Mouse (Mus musculus) liver, embryonic 14.5 days (tissue): ENCODE measurements around the gene Ndufaf8. TPM values are rescaled to one million over a fixed set of nuclear protein-coding genes. Genes with fewer than 3 reads are reported as not detected.

ENCODE experiments used
- ATAC-seq: fragments of 200-750 bp; cut with Nextera tagmentation; 2 replicates; pipeline ENCODE4 v1.8.0; 2017; ENCODE audit warnings: moderate number of reproducible peaks, mild to moderate bottlenecking, moderate library complexity; ENCODE audit not compliant: insufficient read depth
- DNase-seq, 3 experiments: peaks; one replicate each; pipeline ENCODE4 v3.0.0-alpha.2; 2012 to 2013; ENCODE audit warnings: low read depth in 3 of 3, low spot score in 3 of 3
- H3K27ac ChIP-seq: fragments of 300-500 bp; sonication (generic); 2 replicates; pipeline ENCODE4 v1.5.1; 2014; ENCODE audit warnings: moderate library complexity, mild to moderate bottlenecking, control low read depth, inconsistent platforms
- H3K27me3 ChIP-seq: fragments of 300-500 bp; sonication (generic); 2 replicates; pipeline ENCODE4 v1.6.1; 2014; ENCODE audit warnings: mild to moderate bottlenecking, low read length, moderate library complexity; ENCODE audit not compliant: control insufficient read depth, insufficient read depth
- H3K36me3 ChIP-seq: fragments of 300-500 bp; sonication (generic); replicated peaks from 2 replicates; pipeline ENCODE4 v1.6.1; 2014; ENCODE audit warnings: low read depth; ENCODE audit not compliant: control insufficient read depth, insufficient read depth
- H3K4me1 ChIP-seq, 2 experiments: fragments of 200-500 bp in 1 of 2; fragments of 300-500 bp in 1 of 2; sonication (generic) in 1 of 2; replicated peaks; 2 replicates each; pipeline ENCODE4 v1.6.1; 2012 to 2014; ENCODE audit warnings: antibody characterized with exemption in 1 of 2, inconsistent platforms in 1 of 2, low read length in 1 of 2; ENCODE audit not compliant: control insufficient read depth in 2 of 2, insufficient read depth in 2 of 2
- H3K4me2 ChIP-seq: fragments of 300-500 bp; sonication (generic); 2 replicates; pipeline ENCODE4 v1.6.1; 2014; ENCODE audit warnings: low read depth, mild to moderate bottlenecking, control low read depth, moderate library complexity
- H3K4me3 ChIP-seq, 2 experiments: fragments of 200-500 bp in 1 of 2; fragments of 300-500 bp in 1 of 2; sonication (generic) in 1 of 2; 2 replicates each; pipeline ENCODE4 v1.5.1; 2012 to 2014; ENCODE audit warnings: low read depth in 2 of 2, low read length in 2 of 2, mild to moderate bottlenecking in 2 of 2, control low read depth in 1 of 2, inconsistent platforms in 1 of 2, moderate library complexity in 1 of 2; ENCODE audit not compliant: insufficient read depth in 1 of 2
- H3K9ac ChIP-seq: fragments of 300-500 bp; sonication (generic); replicated peaks from 2 replicates; pipeline ENCODE4 v1.6.1; 2014; ENCODE audit warnings: mild to moderate bottlenecking, control low read depth, moderate library complexity
- H3K9me3 ChIP-seq: fragments of 300-500 bp; sonication (generic); 2 replicates; pipeline ENCODE4 v1.6.1; 2016; ENCODE audit warnings: low read length, mixed read lengths; ENCODE audit not compliant: control insufficient read depth
- CTCF ChIP-seq: IDR thresholded peaks from 2 replicates; pipeline ENCODE4 v1.5.1; 2016; ENCODE audit warnings: antibody characterized with exemption, low read depth, control low read depth
- EP300 ChIP-seq: IDR thresholded peaks from 2 replicates; pipeline ENCODE4 v1.6.1; 2016; ENCODE audit warnings: antibody characterized with exemption, low read depth
- whole genome bisulfite sequencing: fragments of 180-500 bp; shearing (Covaris S2); extraction: QIAGEN DNeasy Blood & Tissue Kit; methylation state at CpG from one replicate; pipeline ENCODE4 v1.1.7; 2014; ENCODE audit not compliant: insufficient replicate concordance; 5-methylcytosine and 5-hydroxymethylcytosine counted together
- polyA plus RNA-seq, 2 experiments: library from polyadenylated mRNA; depleted of rRNA in 1 of 2; stranded (reverse) in 1 of 2; unstranded in 1 of 2; fragments of >200 nt; fragmentation: Nextera tagmentation in 1 of 2; extraction: Ambion mirVana in 1 of 2; gene quantifications; 2 replicates each; pipeline versions ENCODE4 v1.2.1 to v1.2.3; 2012 to 2014

The Ndufaf8 gene
- polyA plus RNA-seq, 2 experiments: 20.3 to 52.9 TPM

DNA sequence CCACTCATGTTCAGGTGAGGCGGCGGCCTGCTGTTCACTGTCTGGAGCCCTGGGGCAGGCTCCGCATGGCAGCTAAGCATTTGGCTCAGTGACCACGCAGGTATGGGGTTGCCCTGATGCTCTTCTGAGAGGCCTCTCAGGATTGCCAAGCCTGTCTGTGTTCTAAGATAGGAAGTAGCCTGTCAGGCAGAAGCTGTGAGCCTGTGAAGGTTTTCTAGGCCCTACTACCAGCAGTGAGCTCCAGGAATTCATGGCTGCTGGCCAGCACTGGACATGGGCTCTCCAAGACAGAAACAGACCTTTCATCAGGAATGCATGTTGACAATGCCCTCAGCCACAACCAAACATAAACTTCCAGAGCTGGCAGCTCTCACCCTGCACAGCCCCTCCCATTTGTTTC is 13.4 kb downstream of the Ndufaf8 start:
- no peak overlapping the region for H3K4me2 ChIP-seq
- no peak overlapping the region for H3K9ac ChIP-seq
- H3K27ac ChIP-seq: no peak overlapping the region
- ATAC-seq (no peak), DNase-seq (no peak)
- no peak overlapping the region for H3K4me3 ChIP-seq
- no peaks in the 10 kb centered on the region for H3K27me3 ChIP-seq
- no peaks in the 10 kb centered on the region for H3K4me1 ChIP-seq
- TF ChIP-seq CTCF (no peak), EP300 (no peak)
- H3K9me3 ChIP-seq: no peaks in the 10 kb centered on the region
- H3K36me3 ChIP-seq: peaks cover 13% of the 10 kb centered on the region
- WGBS: 81% methylated on average over 4 of the region's 4 CpGs

GRCm38 (mm10) chr11:120114488-120115215 is 15.9 kb downstream of the Ndufaf8 start:
- Histone ChIP-seq H3K27ac (no peak overlapping the region), H3K4me1 (no peaks in the 10 kb centered on the region), H3K4me2 (no peak overlapping the region), H3K9me3 (no peaks in the 10 kb centered on the region), H3K4me3 (no peak overlapping the region), H3K27me3 (no peaks in the 10 kb centered on the region), H3K9ac (no peak overlapping the region), H3K36me3 (peaks cover 10% of the 10 kb centered on the region)
- no peak for ATAC-seq
- 82% methylated on average over 21 of the region's 21 CpGs for WGBS
- DNase-seq: no peak
- TF ChIP-seq EP300: no peak
- TF ChIP-seq CTCF: no peak

DNA sequence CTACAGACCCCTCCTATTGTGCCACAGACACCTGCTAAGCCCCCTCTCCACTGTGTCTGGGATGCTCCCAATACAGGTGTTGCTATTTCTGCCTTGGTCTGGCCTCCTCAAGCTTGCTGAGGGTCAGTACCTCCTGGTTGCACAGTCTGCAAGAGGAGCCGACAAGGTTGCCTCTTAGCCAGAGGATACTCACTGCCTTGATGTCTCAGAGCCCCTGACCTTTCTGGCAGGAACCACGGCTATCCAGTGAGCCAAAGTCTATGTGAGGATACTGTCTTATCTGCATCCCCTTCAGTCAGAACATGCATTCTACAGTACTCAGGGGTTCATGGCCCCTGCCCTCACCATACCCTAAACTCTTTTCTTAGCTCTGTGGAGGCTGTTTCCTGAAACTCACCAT is 18.9 kb downstream of the Ndufaf8 start:
- no peak for DNase-seq
- Histone ChIP-seq H3K4me2 (no peak overlapping the region), H3K4me1 (no peaks in the 10 kb centered on the region), H3K4me3 (no peak overlapping the region), H3K27me3 (no peaks in the 10 kb centered on the region), H3K9ac (no peak overlapping the region), H3K27ac (no peak overlapping the region), H3K9me3 (no peaks in the 10 kb centered on the region), H3K36me3 (peaks cover 5% of the 10 kb centered on the region; the same call in 1 of the 2 replicates)
- TF ChIP-seq CTCF (no peak), EP300 (no peak)
- WGBS: 67% methylated on average over 2 of the region's 2 CpGs
- ATAC-seq: no peak

DNA sequence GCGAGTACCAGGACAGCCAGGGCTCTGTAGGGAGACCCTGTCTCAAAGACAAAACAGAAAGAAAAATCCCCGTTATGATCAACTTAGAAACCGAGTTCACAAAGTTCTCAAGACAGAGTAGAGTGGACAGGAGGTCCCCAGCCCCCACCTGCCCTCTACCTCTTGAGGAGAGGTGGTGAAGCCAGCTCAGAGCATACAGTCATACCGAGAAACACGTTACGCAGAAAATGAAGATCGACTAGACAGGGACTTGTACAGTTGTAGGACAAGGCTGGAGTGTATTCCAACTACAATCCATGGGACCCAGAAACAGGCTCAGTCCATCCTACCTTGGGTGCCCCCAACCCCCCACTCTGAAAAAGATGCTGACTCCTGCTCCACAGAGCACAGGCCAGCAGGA is 20.4 kb downstream of the Ndufaf8 start:
- no peak for DNase-seq
- no peak for TF ChIP-seq CTCF
- no peak for TF ChIP-seq EP300
- Histone ChIP-seq H3K9ac (no peak overlapping the region), H3K36me3 (peaks cover 5% of the 10 kb centered on the region; the same call in 1 of the 2 replicates), H3K4me2 (no peak overlapping the region), H3K9me3 (no peaks in the 10 kb centered on the region), H3K27me3 (no peaks in the 10 kb centered on the region), H3K27ac (no peak overlapping the region), H3K4me1 (no peaks in the 10 kb centered on the region), H3K4me3 (no peak overlapping the region)
- no peak for ATAC-seq
- 85% methylated on average over 7 of the region's 7 CpGs for WGBS

DNA sequence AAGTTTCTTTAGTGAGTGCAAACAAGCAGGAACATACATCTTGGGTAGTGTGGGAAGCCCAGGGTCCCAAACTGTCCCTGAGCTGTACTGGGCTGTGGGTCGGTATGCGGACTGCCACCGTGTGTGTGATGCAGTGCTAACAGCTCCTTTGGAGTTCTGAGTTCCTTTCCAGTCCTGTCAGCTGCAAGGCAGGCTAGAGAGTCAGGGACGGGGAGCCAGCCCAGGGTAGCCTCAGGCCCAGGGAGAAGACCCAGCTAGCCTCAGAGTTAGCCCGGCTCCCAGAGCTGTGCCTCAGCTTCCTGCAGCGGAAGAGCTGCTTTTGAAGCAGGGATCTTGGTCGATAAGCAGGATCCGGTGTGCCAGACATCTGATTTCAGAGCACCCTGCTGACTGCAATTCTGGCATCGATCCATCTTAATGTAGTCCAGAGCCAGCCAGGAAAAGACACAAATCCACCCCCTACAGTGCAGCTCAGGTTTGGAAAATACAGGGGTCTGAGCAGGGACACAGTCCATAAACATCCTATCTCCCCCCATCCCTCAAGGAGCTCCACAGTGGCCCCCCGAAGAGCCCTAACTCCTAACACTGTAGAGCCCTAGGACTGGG is 21.3 kb downstream of the Ndufaf8 start:
- H3K27me3 ChIP-seq: no peaks in the 10 kb centered on the region
- no peaks in the 10 kb centered on the region for H3K4me1 ChIP-seq
- H3K4me3 ChIP-seq: no peak overlapping the region
- ATAC-seq (no peak), DNase-seq (no peak)
- no peaks in the 10 kb centered on the region for H3K9me3 ChIP-seq
- H3K27ac ChIP-seq: no peak overlapping the region
- peaks cover 5% of the 10 kb centered on the region; the same call in 1 of the 2 replicates for H3K36me3 ChIP-seq
- H3K4me2 ChIP-seq: no peak overlapping the region
- TF ChIP-seq CTCF (no peak), EP300 (no peak)
- no peak overlapping the region for H3K9ac ChIP-seq
- WGBS: 81% methylated on average over 10 of the region's 10 CpGs
